Mouse (Mus musculus): ENCODE measurements around the gene Flnb.

Gene Flnb

GRCm38 (mm10) chr14:7901484-7902240, 83.9 kb downstream of the Flnb start:
- no peak for DNase-seq

GRCm38 (mm10) chr14:7907058-7907457, 89.3 kb downstream of the Flnb start:
- no peak for DNase-seq

- DNase-seq = no peak
Measured at GRCm38 (mm10) chr14:7909472-7909871, 91.7 kb downstream of the Flnb start.

- DNase-seq = peak; percentile 42
Measured at GRCm38 (mm10) chr14:7913842-7914241, 96.1 kb downstream of the Flnb start.

- DNase-seq = no peak
Measured at GRCm38 (mm10) chr14:7914461-7914860, 96.7 kb downstream of the Flnb start.

GRCm38 (mm10) chr14:7918150-7918991, 100.6 kb downstream of the Flnb start:
- no peak for DNase-seq

GRCm38 (mm10) chr14:7919309-7919708, 101.6 kb downstream of the Flnb start:
- DNase-seq = no peak

- no peak for DNase-seq
Measured at GRCm38 (mm10) chr14:7919921-7920320, 102.2 kb downstream of the Flnb start.

- DNase-seq = no peak
Measured at GRCm38 (mm10) chr14:7921459-7921858, 103.7 kb downstream of the Flnb start.

GRCm38 (mm10) chr14:7923635-7924034, 105.9 kb downstream of the Flnb start:
- no peak for DNase-seq

- no peak for DNase-seq
Measured at GRCm38 (mm10) chr14:7928362-7928761, 110.6 kb downstream of the Flnb start.

GRCm38 (mm10) chr14:7929029-7929428, 111.3 kb downstream of the Flnb start:
- no peak for DNase-seq

- no peak for DNase-seq
Measured at GRCm38 (mm10) chr14:7932151-7932550, 114.4 kb downstream of the Flnb start.

- no peak for DNase-seq
Measured at GRCm38 (mm10) chr14:7934166-7934565, 116.4 kb downstream of the Flnb start.

- peak; percentile 47 for DNase-seq
Measured at GRCm38 (mm10) chr14:7937052-7937630, 119.4 kb downstream of the Flnb start.

GRCm38 (mm10) chr14:7938809-7939784, 121.3 kb downstream of the Flnb start:
- DNase-seq = no peak

GRCm38 (mm10) chr14:7941413-7941812, 123.7 kb downstream of the Flnb start:
- DNase-seq = no peak

GRCm38 (mm10) chr14:7943101-7943800, 125.5 kb downstream of the Flnb start:
- no peak for DNase-seq

- DNase-seq = no peak
Measured at GRCm38 (mm10) chr14:7943801-7944135, 126.0 kb downstream of the Flnb start.

- peak; percentile 61 for DNase-seq
Measured at GRCm38 (mm10) chr14:7944349-7945039, 126.7 kb downstream of the Flnb start.

GRCm38 (mm10) chr14:7945261-7945660, 127.5 kb downstream of the Flnb start:
- no peak for DNase-seq
